In genomic region chr3:116659856-116660430, GRCm38 (mm10) we compare ENCODE assay signal across 13 mouse cellular contexts. TPM values are rescaled to one million over a fixed set of nuclear protein-coding genes. Genes with fewer than 3 reads are reported as not detected.
DNase-seq lines count a peak whose midpoint lies in the region; ATAC-seq and TF ChIP-seq lines count a peak whose summit lies in the region.
"Had no signal": no experiment of that assay in that cellular context is flagged by ENCODE, and none has a peak within 500 bp of the region (broad histone marks: within the 10 kb centered on the region; RNA-seq: fewer than 3 reads in every experiment).

No protein-coding gene starts in this region.

- no peaks in the 10 kb centered on the region for H3K9me3 ChIP-seq in heart, embryonic 11.5 days (replicated peaks; ENCODE audit: control insufficient read depth, low read length)
- no peaks in the 10 kb centered on the region for H3K9me3 ChIP-seq in lung, embryonic 14.5 days (ENCODE audit: low read depth, low read length)
- no peaks in the 10 kb centered on the region for H3K9me3 ChIP-seq in liver, embryonic 16.5 days (replicated peaks; ENCODE audit: control insufficient read depth, low read length)
- H3K9me3 ChIP-seq: G1E had no signal

- H3K9ac ChIP-seq in heart, embryonic 11.5 days (ENCODE audit: low read depth, low read length): no peak overlapping the region
- no peak overlapping the region for H3K9ac ChIP-seq in lung, embryonic 14.5 days
- no peak overlapping the region for H3K9ac ChIP-seq in liver, embryonic 16.5 days (ENCODE audit: low read depth, low read length)

- no peaks in the 10 kb centered on the region for H3K36me3 ChIP-seq in heart, embryonic 11.5 days (ENCODE audit: control insufficient read depth, insufficient read depth, low read length)
- no peaks in the 10 kb centered on the region for H3K36me3 ChIP-seq in lung, embryonic 14.5 days (ENCODE audit: insufficient read depth)
- H3K36me3 ChIP-seq in liver, embryonic 16.5 days (ENCODE audit: control insufficient read depth, insufficient read depth): no peaks in the 10 kb centered on the region

- H3K4me2 ChIP-seq in heart, embryonic 11.5 days: peak overlapping the region; percentile 83
- peak overlapping the region; percentile 18; the same call in 1 of the 2 replicates for H3K4me2 ChIP-seq in lung, embryonic 14.5 days
- peak overlapping the region; percentile 74 for H3K4me2 ChIP-seq in liver, embryonic 16.5 days (ENCODE audit: low read depth, low read length)

- no peaks in the 10 kb centered on the region for H3K27me3 ChIP-seq in heart, embryonic 11.5 days (ENCODE audit: control insufficient read depth, insufficient read depth, low read length)
- H3K27me3 ChIP-seq in lung, embryonic 14.5 days (ENCODE audit: insufficient read depth, low read length): no peaks in the 10 kb centered on the region
- H3K27me3 ChIP-seq in liver, embryonic 16.5 days (ENCODE audit: control insufficient read depth, insufficient read depth, low read depth, low read length): no peaks in the 10 kb centered on the region

- intact Hi-C loops in heart, postnatal 25 days (cut with DNase I): loop anchor here (2.0 to 10.0 kb wide), 3 partner anchors 19 to 235 kb away; partner anchors contain the start of genes Cdc14a and Rtca

- peaks cover 22% of the 10 kb centered on the region for H3K4me1 ChIP-seq in heart, embryonic 11.5 days (ENCODE audit: control insufficient read depth, insufficient read depth, low read length)
- H3K4me1 ChIP-seq in lung, embryonic 14.5 days (ENCODE audit: insufficient read depth): no peaks in the 10 kb centered on the region
- peaks cover 27% of the 10 kb centered on the region for H3K4me1 ChIP-seq in liver, embryonic 16.5 days (ENCODE audit: control insufficient read depth, low read depth, low read length)

- no peak for ATAC-seq in heart, embryonic 11.5 days (replicated peaks; ENCODE audit: insufficient number of reproducible peaks, low FRiP score, low TSS enrichment)
- ATAC-seq in lung, embryonic 14.5 days (ENCODE audit: insufficient read depth): no peak
- no peak for ATAC-seq in liver, embryonic 16.5 days (ENCODE audit: low read depth)
- ATAC-seq: lung, postnatal 0 days had no signal

- 79% methylated on average over 13 of the region's 13 CpGs for WGBS in heart, embryonic 11.5 days (ENCODE audit: insufficient replicate concordance)
- 76% methylated on average over 13 of the region's 13 CpGs for WGBS in lung, embryonic 14.5 days
- WGBS in liver, embryonic 16.5 days (ENCODE audit: insufficient replicate concordance): 65% methylated on average over 13 of the region's 13 CpGs

- no peak overlapping the region; the same call in 1 of the 2 replicates for H3K4me3 ChIP-seq in heart, embryonic 11.5 days (ENCODE audit: low read depth, low read length)
- H3K4me3 ChIP-seq in lung, embryonic 14.5 days (ENCODE audit: low read depth, low read length): no peak overlapping the region
- no peak overlapping the region for H3K4me3 ChIP-seq in liver, embryonic 16.5 days (ENCODE audit: low read depth, low read length)

- H3K27ac ChIP-seq in heart, embryonic 11.5 days (ENCODE audit: low read depth, low read length): no peak overlapping the region
- no peak overlapping the region for H3K27ac ChIP-seq in lung, embryonic 14.5 days (ENCODE audit: low read depth)
- H3K27ac ChIP-seq in liver, embryonic 16.5 days (ENCODE audit: low read length): no peak overlapping the region

- DNase-seq in heart, postnatal 25 days (ENCODE audit: low spot score): no peak
- no peak for DNase-seq in lung, embryonic 14.5 days
- DNase-seq in lung, adult 18-20 months: no peak
- DNase-seq in R1 (ENCODE audit: low read depth, low spot score): peak; percentile 52
- DNase-seq in adrenal gland, adult 8-10 months: no peak
- DNase-seq in lung, postnatal 25 days (ENCODE audit: low spot score): no peak
- DNase-seq: kidney, adult 2 months had no signal

- no peak for TF ChIP-seq CTCF in lung, embryonic 14.5 days (IDR thresholded peaks at IDR 0.05; ENCODE audit: low read depth)

RNA-seq across cellular contexts. Expression of gene Mfsd14a, which starts 2.5 kb away (rescaled TPM):
- 64.2 and 66.8 TPM in 2 replicates for polyA plus RNA-seq in heart, embryonic 11.5 days (2014; fragmentation: Nextera tagmentation; extraction: Ambion mirVana)
- 10 to 100 TPM; 17.9 to 22.0 TPM for total RNA-seq in heart, postnatal 25 days (2021)
- 89.8 and 94.6 TPM in 2 replicates for polyA plus RNA-seq in lung, embryonic 14.5 days (2014; fragmentation: Nextera tagmentation; extraction: Ambion mirVana)
- 32.0 and 32.8 TPM in 2 replicates for polyA plus RNA-seq in liver, embryonic 16.5 days (2015; fragmentation: Nextera tagmentation; extraction: Ambion mirVana)
- 10 to 100 TPM; 53.3 to 62.0 (median 60.8) TPM for total RNA-seq in adrenal gland, adult 8-10 months (2022)

RNA-seq across cellular contexts. Expression of gene Gm43191, which starts 21.1 kb away (rescaled TPM):
- not detected in 2 replicates for polyA plus RNA-seq in heart, embryonic 11.5 days (2014; fragmentation: Nextera tagmentation; extraction: Ambion mirVana)
- total RNA-seq in heart, postnatal 25 days (2021): 1 to 10 TPM in 1 of 2 experiments, under 1 TPM in 1; 0.86 to 1.3 TPM
- not detected in 2 replicates for polyA plus RNA-seq in lung, embryonic 14.5 days (2014; fragmentation: Nextera tagmentation; extraction: Ambion mirVana)
- polyA plus RNA-seq in liver, embryonic 16.5 days (2015; fragmentation: Nextera tagmentation; extraction: Ambion mirVana): not detected in 2 replicates
- total RNA-seq in adrenal gland, adult 8-10 months (2022): not detected
- total RNA-seq: G1E had no signal
- polyA plus RNA-seq: G1E; kidney, adult 2 months; lung, postnatal 0 days; myocyte; stomach, embryonic 14.5 days had no signal

RNA-seq across cellular contexts. Expression of gene Trmt13, which starts 45.6 kb away (rescaled TPM):
- 19.9 and 20.7 TPM in 2 replicates for polyA plus RNA-seq in heart, embryonic 11.5 days (2014; fragmentation: Nextera tagmentation; extraction: Ambion mirVana)
- total RNA-seq in heart, postnatal 25 days (2021): 1 to 10 TPM; 5.1 to 5.3 TPM
- polyA plus RNA-seq in lung, embryonic 14.5 days (2014; fragmentation: Nextera tagmentation; extraction: Ambion mirVana): 24.8 and 25.4 TPM in 2 replicates
- polyA plus RNA-seq in liver, embryonic 16.5 days (2015; fragmentation: Nextera tagmentation; extraction: Ambion mirVana): 7.0 and 7.3 TPM in 2 replicates
- total RNA-seq in adrenal gland, adult 8-10 months (2022): 10 to 100 TPM; 13.6 to 27.7 (median 18.2) TPM

RNA-seq across cellular contexts. Expression of gene Slc35a3, which starts 52.7 kb away (rescaled TPM):
- polyA plus RNA-seq in heart, embryonic 11.5 days (2014; fragmentation: Nextera tagmentation; extraction: Ambion mirVana): 13.4 and 15.9 TPM in 2 replicates
- 10 to 100 TPM; 13.9 to 14.6 TPM for total RNA-seq in heart, postnatal 25 days (2021)
- 13.1 and 16.1 TPM in 2 replicates for polyA plus RNA-seq in lung, embryonic 14.5 days (2014; fragmentation: Nextera tagmentation; extraction: Ambion mirVana)
- 7.0 and 7.2 TPM in 2 replicates for polyA plus RNA-seq in liver, embryonic 16.5 days (2015; fragmentation: Nextera tagmentation; extraction: Ambion mirVana)
- 10 to 100 TPM; 24.5 to 30.0 (median 28.0) TPM for total RNA-seq in adrenal gland, adult 8-10 months (2022)

Comparison
In these comparisons a context has a peak if more than half of its experiments do, and no peak if none do; other contexts are left out.
1. H3K4me2 ChIP-seq: peak in every context shown above with its lines; median percentile 83 in heart, embryonic 11.5 days; 74 in liver, embryonic 16.5 days; 18 in lung, embryonic 14.5 days.